Mouse (Mus musculus): ENCODE measurements around the gene Fbxo39.
"Not testable (repeated sequence)": the region's sequence is repeated elsewhere in the genome, so short reads cannot be mapped to it uniquely, and the experiment has no call there.

Gene Fbxo39

DNA sequence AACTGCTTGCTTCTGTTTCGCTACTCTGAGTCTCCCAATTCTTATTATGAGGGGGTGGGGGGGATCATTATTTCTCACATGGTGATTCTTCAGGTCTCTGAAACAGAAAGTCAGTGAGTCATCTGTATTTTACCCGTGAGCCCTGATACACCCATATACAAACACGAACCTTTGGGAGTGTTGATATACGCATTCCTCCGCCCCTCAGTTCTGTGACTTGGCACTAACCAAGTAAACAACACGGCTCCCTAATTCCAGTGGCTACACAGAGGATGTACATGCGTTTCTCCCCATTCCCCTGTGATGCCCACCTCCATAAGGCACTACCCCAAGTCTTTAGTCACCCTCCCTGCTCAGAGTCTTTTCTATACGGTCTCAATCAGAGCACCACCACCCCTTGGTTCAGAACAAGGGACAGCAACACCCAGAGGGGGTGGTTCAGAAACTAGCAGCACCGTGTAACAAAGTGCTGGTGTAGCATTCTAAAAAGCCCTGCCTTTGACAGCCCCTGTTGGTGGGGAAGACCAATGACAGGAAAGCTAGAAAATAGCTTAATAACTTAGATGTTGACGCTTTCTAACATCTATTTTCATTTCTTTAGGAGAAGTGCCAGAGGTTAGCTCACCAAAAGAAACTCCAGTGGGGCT lies 2.8 kb upstream of the Fbxo39 start:
- in situ Hi-C loops (cut with MboI, MseI), result no loop called here

DNA sequence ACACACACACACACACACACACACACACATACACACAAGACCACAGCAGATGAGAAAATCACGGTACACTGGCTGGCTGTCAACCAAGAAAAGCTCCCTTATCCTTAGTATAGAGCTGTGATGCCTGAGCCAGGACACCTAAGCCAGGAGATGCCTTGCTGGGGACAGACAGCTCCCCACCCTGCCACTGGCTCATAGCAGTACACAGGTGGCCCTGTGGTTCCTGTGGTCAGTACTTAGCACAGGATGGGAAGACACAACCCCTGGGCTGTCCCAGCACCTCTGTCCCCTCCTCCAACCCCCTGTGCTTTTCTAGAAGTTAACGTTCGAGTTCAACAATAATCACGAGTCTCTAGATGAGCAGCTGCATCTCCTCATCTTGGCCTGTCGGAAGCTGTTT lies 3.8 kb downstream of the Fbxo39 start:
- in situ Hi-C loops (cut with MboI, MseI), result no loop called here

DNA sequence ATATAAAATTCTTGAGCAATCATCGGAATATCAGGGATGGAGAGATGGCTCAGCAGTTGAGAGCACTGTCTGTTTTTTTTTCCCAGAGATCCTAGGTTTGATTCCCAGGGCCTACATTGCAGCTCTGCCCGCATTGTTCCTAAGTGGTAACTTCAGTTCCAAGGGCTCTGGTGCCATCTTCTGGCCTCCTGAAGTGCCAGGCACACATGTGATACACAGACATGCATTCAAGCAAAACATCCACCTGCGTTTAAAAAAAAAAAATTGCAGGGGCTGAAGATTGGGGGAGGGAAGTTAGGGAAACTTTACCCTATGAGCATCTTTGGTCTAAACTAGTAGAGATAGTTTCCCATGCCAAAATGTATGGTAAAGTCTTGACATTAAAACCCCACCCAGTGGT lies 10.2 kb downstream of the Fbxo39 start:
- in situ Hi-C loops (cut with MboI, MseI), result no loop called here

DNA sequence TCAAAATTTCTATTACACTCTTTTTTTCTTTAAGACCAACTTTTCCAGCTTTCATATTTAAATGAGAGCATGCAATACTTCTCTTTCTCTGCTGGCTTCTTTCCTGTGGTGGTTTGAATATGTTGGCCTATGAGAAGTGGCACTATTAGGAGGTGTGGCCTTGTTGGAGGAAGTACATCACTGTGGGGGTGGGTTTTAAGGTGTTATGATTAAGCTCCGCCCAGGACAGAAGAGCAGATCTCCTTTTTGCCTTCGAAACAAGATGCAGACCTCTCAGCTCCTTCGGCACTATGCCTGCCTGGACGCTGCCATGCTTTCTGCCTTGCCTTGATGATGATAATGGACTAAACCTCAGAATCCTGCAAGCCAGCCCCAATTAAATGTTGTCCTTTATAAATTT lies 11.5 kb downstream of the Fbxo39 start:
- in situ Hi-C loops (cut with MboI, MseI), result no loop called here

DNA sequence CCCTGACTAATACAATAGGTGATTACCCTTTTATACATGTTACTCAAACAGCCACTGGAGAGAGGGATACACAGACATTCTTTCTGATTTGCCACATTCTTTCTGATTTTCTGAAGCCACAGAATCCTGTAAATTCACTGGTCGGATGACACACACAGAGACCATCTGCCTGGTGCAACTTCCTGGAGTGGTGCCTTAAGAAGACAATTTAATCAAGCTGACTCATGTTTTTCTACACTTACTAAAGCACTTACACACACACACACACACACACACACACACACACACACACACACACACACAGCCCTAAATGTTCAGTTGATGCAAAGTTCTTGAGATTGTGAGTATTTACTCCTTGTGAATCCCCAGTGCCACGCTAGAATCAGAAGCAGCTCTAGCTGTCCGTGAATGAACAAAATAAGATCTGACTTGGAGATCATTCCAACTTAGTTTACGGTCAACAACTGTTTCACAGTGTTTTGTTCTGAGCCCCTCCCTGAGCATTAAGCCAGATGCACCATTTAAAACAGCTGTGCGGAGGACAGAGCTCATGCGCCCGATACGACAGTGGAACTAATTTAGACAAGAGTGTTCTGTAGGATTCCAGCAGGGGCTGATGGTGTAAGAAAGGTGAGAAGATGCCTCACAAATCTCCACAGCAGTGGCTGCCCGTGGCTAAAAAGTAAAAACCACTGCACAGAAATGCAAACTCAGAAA lies 18.9 kb downstream of the Fbxo39 start:
- in situ Hi-C loops (cut with MboI, MseI), result no loop called here

DNA sequence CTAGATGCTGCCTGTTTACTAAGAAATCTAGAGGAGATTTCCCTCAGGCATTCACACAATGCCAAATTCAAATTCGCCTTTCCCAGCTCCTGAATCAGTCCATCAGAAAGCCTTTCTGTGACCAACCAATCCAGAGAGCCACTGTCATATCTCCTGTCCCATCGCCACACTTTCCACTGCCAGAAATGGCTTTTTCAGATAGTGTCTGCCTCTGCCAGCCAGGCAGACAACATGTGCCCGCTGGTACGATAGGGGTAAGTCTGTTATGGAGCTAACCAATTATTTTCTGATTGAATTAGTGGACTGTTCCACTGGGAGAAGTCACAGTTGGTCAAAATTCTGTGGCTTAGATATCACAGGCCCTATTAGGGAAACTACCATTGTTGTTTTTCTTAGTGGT lies 20.4 kb downstream of the Fbxo39 start:
- in situ Hi-C loops (cut with MboI, MseI), result no loop called here

DNA sequence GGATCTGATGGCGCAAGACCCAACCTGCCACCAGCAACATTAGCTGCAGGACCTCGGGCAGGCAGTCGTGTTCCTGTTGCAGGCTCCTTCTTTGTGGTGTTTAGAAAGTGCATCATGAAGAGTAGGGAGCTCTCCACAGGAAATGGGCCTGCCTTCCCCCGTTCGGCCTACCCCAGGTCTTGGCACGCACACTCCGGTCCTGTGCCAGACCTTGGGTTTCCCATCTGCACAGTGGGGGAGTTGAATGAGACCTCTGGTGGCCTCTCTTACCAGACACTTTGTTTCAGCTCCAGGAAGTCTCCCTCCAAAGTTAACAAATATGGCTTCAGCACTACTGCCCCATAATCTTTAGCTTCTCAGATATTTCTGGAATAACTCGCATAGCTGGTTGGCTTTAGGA lies 22.5 kb downstream of the Fbxo39 start:
- in situ Hi-C loops (cut with MboI, MseI), result no loop called here

DNA sequence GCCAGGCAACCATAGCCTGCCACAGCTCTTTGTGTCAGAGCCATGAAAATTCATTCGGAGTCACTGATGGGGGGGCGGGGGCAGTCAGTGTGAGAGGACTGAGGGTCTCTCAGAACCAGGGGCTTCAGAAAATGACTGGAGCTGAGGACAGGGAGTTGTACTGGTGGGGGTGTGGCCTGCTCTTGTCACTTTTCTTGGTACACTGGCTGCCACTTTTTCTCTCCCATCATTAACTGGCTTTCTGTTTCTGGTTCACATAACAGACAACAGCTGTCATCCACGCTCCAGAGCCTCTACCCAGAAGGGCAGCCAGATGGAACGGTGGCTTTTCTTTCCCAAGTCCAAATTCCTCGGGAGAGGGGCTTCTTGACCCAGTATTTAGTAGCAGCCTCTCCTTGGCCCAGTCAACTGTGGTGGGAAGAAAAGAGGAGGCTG lies 24.2 kb downstream of the Fbxo39 start:
- in situ Hi-C loops (cut with MboI, MseI), result no loop called here

DNA sequence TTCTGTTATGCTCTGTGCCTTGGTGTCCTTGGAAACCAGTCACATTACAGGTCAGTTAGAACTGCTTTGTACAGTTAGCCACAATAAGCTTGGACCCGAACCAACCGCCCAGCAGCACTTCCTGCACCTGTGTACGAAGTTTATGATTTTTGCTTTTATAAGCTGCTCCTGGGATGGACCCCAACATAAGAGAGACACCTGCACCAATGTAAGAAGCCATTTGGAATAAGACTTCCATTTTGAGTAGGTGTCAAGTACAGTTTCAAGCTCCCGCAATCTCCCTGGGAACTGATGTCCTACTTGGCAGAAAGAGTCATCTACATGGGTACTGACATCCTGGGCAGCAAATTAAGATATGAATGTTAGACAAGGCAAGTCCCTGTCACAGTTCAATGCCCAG lies 25.5 kb downstream of the Fbxo39 start:
- in situ Hi-C loops (cut with MboI, MseI), result no loop called here

DNA sequence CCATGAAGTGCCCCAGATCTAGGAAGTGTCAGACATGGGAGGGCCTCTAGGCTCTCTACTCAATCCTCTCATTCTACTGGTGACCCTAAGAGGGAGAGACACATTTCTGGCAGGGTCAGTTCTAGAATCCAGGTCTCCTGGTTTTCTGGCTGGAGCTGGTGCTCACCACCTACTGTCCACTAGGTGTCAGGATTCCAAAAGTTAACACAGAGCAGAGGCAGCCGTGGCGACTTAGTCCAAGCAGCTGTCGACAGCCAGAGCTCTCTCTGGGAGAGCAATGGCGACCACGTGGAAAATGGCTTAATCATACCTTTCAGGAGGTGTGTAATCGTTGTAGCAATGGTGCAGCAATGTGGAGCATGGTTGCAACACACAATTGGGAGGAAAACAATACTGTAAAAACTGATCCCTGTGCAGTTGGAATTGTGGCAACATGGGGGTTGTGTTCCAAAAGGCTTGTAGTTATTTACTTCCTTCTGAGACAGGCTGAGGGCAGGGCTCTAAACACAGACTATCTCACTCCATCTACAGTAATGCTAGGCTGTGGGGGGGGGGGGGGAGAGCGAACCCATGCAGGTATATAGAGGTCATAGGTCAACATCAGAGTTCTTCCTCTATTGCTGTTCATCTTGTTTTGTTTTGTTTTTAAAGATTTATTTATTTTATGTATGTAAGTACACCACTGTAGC lies 28.4 kb downstream of the Fbxo39 start:
- in situ Hi-C loops (cut with MboI, MseI), result no loop called here

DNA sequence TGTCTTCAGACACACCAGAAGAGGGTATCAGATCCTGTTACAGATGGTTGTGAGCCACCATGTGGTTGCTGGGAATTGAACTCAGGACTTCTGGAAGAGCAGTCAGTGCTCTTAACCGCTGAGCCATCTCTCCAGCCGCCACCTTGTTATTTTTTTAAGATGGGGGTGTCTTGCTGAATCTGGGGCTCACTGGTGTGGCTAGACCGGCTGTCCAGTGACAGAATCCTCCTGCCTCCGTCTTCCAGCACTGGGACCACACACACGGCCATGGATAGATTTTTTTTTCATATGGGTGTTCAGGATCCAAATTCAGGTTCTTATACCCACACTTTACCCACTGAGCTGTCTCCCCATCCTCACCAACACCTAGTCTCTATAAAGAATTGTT lies 29.0 kb downstream of the Fbxo39 start:
- in situ Hi-C loops (cut with MboI, MseI), result not testable (repeated sequence)

DNA sequence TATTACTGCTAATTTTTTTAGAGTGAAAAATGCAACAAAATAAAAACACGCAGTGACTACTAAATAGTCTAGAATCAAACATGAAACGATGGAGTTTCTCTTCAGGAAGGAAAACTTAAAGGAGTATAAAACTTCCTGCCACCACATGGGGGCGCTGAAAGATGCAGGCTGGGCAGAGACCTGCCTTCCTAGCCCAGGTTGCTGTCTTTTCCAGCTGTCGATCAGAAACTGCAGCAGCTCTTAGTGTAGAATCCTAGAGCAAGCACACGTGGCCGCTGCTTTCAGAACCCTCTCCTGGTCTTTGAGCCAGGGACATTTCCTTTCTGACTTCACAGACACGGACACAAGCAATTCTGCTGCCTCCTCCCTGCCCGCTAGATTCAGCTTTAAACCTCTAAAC lies 29.7 kb downstream of the Fbxo39 start:
- in situ Hi-C loops (cut with MboI, MseI), result no loop called here

DNA sequence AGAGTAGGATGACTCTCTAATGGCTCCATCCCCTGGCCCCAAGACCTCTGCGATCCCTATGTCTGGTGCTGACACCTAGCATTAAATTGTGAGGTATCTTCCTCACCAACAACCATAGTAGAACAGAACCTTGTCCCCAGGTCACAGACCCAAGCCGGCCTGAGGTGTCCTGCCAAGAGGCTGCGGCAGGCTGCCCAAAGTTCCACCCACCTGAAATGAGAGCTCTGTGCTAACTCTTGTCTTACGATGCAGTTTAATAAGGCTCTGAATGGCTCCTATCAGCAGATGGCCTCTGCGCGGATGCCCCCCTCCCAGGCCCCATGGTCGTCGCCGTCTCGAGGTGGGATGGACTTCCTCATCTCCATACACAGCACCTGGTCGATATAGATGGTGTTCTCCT lies 30.2 kb downstream of the Fbxo39 start:
- in situ Hi-C loops (cut with MboI, MseI), result no loop called here

DNA sequence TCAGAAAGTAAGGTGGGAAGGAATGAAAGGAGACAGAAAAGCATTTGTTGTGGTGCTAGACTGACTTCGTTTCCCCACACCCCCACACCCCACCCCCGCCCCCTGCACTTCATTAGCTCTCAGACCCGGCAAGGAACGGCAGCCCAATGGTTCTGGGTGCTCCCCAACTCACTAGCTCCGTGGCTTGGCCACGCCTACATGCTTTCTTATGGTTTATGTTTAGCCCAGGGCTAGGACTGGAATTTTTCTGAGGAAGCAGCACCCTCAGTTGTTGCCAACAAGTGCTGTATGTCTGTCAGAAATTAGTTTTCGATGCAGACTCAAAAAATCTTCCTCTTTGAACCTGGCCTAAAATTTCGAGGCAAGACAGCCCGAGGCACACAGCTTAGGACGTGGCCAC lies 34.3 kb downstream of the Fbxo39 start:
- in situ Hi-C loops (cut with MboI, MseI), result no loop called here

DNA sequence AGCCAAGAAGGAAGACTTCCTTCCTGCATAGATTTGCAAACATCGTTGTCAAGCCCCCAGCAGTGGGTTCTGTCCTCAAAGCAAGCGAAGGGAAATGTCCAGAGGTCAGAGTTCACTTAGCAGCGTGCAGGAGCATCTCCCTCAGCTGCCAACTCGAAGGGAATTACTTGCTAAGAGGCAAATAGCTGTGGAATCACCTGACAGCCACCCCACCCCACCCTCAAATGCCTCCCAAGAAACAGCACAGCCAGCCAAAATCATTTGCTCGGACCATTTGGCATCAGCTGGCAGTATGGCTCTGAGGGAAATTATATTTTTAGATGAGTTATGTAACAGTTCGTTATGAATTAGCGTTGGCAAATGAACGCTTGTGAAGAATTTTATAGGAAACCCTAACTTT lies 34.8 kb downstream of the Fbxo39 start:
- in situ Hi-C loops (cut with MboI, MseI), result no loop called here

DNA sequence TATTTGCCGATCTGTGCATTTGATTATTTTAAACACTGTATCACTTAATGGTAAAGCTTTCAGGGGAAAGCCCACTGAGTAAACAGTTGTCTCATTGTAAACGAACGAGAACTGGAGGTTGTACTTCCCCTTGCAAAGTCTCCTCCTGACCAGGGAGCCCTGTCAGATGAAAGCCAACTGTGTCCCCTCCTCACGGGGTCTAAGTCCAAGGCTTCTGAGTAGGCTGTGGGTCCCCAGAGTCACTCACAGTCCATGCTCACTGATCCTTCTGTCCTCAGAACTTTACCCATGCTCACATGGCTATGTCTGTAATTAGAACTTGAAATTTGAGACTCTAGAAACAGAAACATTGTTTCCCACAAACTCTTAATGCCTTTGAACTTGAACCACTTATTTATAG lies 35.4 kb downstream of the Fbxo39 start:
- in situ Hi-C loops (cut with MboI, MseI), result no loop called here

DNA sequence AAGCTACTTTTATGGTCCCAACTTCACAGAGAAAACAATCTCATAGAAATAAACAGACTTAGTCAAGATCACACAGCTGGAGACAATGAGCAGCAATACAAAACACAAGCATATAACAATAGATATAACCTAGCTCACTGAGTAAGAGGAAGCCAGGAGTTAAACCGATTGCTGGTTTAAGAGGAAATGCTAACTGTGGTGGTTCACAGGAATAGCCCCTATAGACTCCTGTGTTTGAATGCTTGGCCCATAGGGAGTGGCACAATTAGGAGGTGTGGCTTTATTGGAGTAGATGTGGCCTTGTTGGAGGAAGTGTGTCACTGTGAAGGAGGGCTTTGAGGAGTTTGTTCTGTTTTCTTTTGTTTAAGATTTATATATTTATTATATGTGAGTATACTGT lies 38.0 kb downstream of the Fbxo39 start:
- in situ Hi-C loops (cut with MboI, MseI), result no loop called here

DNA sequence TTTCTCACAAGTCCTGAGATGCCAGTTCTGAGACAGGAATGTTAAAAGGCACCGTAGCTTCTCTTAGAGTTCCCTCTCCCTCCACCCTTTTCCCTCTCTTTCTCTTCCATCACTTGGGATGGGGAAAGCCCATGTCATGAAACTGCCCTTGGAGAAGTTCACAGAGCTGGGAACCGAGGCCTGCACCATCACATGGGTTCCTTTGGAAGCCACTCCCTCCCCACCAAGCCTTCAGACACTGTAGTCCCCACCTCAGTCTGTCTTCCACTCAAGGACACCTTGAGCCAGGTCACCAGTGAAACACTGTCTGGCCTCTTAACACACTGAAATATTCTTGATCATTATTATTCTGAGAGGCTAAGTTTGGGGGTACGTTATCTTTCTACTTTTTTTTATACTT lies 38.9 kb downstream of the Fbxo39 start:
- in situ Hi-C loops (cut with MboI, MseI), result no loop called here

DNA sequence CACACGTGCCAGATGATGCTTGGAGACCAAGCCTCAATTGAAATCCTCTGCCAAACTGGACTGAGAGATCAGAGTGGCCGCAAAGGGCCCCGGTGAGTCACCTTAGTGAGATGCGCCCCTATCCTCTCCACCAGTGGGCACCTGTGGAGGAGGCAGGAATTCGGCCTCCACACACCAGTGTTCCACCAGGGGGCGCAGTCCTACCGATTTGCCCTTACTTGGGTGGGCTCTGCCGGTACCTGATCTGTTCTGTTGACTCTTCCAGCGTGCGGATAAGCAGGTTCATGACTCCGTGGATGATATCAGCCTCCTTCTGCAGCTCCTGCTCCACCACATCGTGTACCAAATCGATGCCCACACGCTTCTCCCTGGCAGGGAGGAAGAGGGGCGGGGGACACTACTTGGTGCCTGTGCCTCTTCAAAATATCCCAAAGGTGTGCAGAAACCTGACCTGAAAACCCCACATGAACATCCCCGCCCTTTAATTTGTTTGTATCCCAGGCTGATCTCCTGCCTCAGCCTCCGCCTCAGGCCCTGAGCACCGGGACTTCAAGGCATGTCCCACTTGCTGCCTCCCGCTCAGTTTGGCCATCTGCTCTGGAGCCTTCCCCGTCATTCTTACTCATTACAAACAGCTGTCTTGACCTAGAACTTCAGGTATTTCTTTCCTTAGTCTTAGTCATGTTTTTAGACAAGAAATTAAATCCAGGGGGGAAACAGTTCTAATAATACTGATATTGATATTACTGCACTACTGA lies 40.9 kb downstream of the Fbxo39 start:
- in situ Hi-C loops (cut with MboI, MseI), result loop anchor here (5.0 kb wide), 1 partner anchor 62 kb away; no protein-coding TSS in a partner anchor

DNA sequence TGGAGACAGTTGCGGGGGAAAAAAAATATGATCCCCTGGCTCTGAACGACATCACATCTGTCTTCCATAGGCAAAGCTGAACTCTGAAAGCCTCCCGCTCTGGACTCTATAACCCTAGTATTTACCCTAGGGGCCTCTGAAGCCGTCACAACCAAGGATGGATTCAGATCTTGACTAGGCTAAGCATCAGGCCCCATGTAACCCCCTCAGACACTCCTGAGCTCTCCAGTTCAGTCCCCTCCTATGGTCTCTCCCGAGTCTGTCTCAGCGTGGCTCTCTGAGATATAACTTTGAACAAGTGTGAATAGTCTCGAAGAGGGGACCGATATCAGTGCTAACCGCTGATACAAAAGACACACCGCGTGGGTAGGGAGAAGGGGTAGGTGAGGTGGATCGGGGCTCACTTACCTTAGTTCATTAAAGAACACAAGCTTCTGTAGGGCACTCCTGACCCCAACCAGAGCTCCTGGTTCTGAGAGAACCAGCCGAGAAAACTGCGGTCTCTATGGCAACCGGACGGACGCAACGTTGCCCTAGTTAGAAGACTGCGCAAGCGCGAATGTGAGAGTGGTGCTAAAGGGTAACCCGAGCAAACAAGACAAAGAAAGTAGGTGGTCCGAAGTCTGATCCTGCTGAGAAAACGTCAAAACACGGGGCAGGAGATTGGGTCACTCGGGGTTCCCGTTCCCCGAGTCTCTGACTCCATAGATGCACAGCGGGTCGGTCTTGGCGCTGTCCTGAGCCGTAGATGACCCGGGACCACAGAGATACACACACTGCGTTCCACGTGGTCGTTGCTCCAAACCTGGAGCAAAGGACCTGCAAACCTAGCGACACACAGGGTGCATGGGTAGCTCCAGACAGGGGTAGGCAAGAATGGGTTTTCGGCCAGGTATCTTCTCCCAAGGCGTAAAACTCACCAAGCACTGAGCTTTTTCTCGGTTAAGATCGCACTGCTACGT lies 47.4 kb downstream of the Fbxo39 start:
- in situ Hi-C loops (cut with MboI, MseI), result no loop called here

DNA sequence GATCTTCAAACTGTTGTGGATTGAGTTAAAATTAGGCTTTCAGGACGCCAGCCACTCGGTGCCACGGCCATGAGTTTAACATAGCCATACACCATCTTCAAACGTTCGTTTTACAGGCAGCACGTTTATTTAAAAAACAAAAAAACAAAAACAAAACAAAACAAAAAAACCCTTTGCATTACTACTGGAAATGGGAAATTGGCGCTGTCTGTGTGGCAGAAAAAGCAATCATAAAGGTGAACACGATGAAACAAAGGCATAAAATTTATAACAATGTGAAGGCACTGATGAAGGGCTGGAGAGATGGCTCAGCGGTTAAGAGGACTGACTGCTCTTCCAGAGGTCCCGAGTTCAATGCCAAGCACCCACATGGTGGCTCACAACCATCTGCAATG lies 48.1 kb downstream of the Fbxo39 start, which contains the start of gene Tekt1:
Tekt1 (minus strand) TSS at position 96 of the 395 bp plus-strand sequence.
- in situ Hi-C loops (cut with MboI, MseI), result no loop called here

Data from T-helper 2 cell (primary cell).